Mouse (Mus musculus): ENCODE results near the gene Gprc5b.

DNA sequence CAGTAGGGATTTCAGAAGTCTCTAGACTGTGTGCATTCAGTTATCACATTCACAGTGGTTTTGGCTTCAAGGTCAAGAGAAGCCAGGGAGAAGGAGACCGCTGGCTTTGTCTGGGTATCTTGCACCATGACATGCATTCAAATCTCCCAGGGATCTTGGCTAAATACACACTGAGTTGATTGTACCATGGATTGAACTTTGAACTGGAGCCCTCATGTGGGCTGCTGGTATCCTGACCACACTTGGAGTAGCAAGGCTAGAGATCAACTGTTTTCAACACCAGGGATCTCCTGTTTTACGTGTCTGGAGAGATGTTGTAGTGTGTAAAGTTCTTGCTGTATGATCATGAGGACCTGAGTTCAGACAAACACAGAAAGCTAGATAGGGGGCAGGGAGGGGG is 4.8 kb upstream of the Gprc5b start:
- TF ChIP-seq CTCF (IDR thresholded peaks at IDR 0.05; ENCODE audit: extremely low read depth, insufficient read depth, insufficient read length, insufficient replicate concordance) (no peak), POLR2A (IDR thresholded peaks at IDR 0.05; ENCODE audit: low read depth, low read length) (no peak)

Measured in spleen, adult 2 months (tissue).